Mouse (Mus musculus) intestine, postnatal 0 days (tissue): ENCODE measurements around the gene Nfix. TPM values are rescaled to one million over a fixed set of nuclear protein-coding genes. Genes with fewer than 3 reads are reported as not detected.

ENCODE experiments used
- ATAC-seq: fragments of 200-750 bp; cut with Nextera tagmentation; 2 replicates; pipeline ENCODE4 v1.8.0; 2017; ENCODE audit warnings: mild to moderate bottlenecking, moderate TSS enrichment, moderate library complexity
- H3K27ac ChIP-seq: fragments of 300-500 bp; sonication (generic); 2 replicates; pipeline ENCODE4 v1.5.1; 2014; ENCODE audit warnings: mild to moderate bottlenecking, low read depth, low read length, moderate library complexity
- H3K27me3 ChIP-seq: fragments of 300-500 bp; sonication (generic); replicated peaks from 2 replicates; pipeline ENCODE4 v1.6.1; 2014; ENCODE audit warnings: low read length, mixed read lengths; ENCODE audit not compliant: control insufficient read depth, insufficient read depth
- H3K36me3 ChIP-seq: fragments of 300-500 bp; sonication (generic); 2 replicates; pipeline ENCODE4 v1.6.1; 2014; ENCODE audit warnings: mild to moderate bottlenecking, moderate library complexity; ENCODE audit not compliant: control insufficient read depth, insufficient read depth
- H3K4me1 ChIP-seq: fragments of 300-500 bp; sonication (generic); replicated peaks from 2 replicates; pipeline ENCODE4 v1.6.1; 2014; ENCODE audit warnings: antibody characterized with exemption, low read length, mixed read lengths; ENCODE audit not compliant: control insufficient read depth, insufficient read depth
- H3K4me2 ChIP-seq: fragments of 300-500 bp; sonication (generic); replicated peaks from 2 replicates; pipeline ENCODE4 v1.6.1; 2014; ENCODE audit warnings: low read depth, mild to moderate bottlenecking, moderate library complexity
- H3K4me3 ChIP-seq: fragments of 300-500 bp; sonication (generic); 2 replicates; pipeline ENCODE4 v1.5.1; 2014; ENCODE audit warnings: low read depth, low read length
- H3K9ac ChIP-seq: fragments of 300-500 bp; sonication (generic); 2 replicates; pipeline ENCODE4 v1.6.1; 2014; ENCODE audit warnings: mild to moderate bottlenecking, low read depth, low read length
- H3K9me3 ChIP-seq: fragments of 300-500 bp; sonication (generic); 2 replicates; pipeline ENCODE4 v1.6.1; 2016; ENCODE audit warnings: mixed run types; ENCODE audit not compliant: control insufficient read depth
- CTCF ChIP-seq: sonication (generic); IDR thresholded peaks from 2 replicates; pipeline ENCODE4 v1.5.1; 2016; ENCODE audit warnings: low read depth, mild to moderate bottlenecking, control low read depth, antibody characterized with exemption, moderate library complexity
- WGBS: fragments of 180-500 bp; shearing (Covaris S2); extraction: QIAGEN DNeasy Blood & Tissue Kit; methylation state at CpG from one replicate; pipeline ENCODE4 v1.1.7; 2014; 5-methylcytosine and 5-hydroxymethylcytosine counted together
- polyA plus RNA-seq: library from polyadenylated mRNA; unstranded; fragments of >200 nt; fragmentation: Nextera tagmentation; extraction: Ambion mirVana; gene quantifications from 2 replicates; pipeline ENCODE4 v1.2.1, GENCODE M21; 2015

Gene Nfix
- polyA plus RNA-seq, 1 experiment from 2014 or later, result 12.0 TPM

GRCm38 (mm10) chr8:84837912-84838470 is 37.8 kb upstream of the Nfix start:
- H3K9me3 ChIP-seq, result no peaks in the 10 kb centered on the region
- ATAC-seq, result no peak
- no peaks in the 10 kb centered on the region for H3K4me1 ChIP-seq
- H3K27me3 ChIP-seq, result no peaks in the 10 kb centered on the region
- peaks cover 63% of the 10 kb centered on the region for H3K36me3 ChIP-seq
- no peak overlapping the region; the same call in 1 of the 2 replicates for H3K27ac ChIP-seq
- H3K9ac ChIP-seq, result no peak overlapping the region
- H3K4me3 ChIP-seq, result no peak overlapping the region
- 89% methylated on average over 15 of the region's 15 CpGs for WGBS
- no peak overlapping the region for H3K4me2 ChIP-seq
- TF ChIP-seq CTCF, result no peak

DNA sequence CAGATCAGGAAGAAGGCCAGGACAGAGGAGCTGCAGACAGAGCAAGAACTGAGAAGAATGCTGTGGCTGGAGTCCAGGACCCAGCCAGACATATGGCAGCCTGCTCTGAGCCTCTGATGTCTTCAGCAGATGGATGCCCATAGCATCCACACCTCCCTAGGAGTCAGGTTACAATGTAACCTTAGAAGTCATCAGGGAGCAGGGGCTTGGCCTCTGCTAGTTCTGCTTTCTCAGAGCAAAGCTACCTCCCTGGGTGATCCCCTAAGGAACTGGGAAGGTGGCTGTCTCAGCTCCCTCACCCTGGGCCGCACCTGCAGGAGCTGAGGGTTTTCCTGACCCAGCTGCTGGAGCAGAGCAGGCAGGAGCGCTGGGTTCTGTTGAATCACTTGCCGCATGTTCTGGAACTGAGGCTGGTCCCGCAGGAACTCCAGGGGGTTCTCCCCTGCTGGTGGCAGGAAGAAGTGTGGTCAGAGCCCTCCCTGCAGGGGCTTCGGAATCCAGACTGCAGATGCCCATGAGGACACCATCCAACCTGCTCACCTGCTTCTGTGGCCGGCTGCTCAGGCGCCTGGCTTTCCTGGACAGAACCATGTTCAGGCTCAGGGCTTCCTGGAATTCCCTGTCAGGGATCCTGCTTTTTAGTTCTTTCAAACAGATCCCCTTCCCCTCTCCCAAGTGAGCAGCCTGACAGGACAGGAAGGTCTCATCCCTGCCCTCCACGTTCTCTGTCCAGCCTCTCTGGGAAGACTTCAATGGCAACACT is 37.2 kb upstream of the Nfix start:
- no peak for ATAC-seq
- Histone ChIP-seq H3K9me3 (no peaks in the 10 kb centered on the region), H3K36me3 (peaks cover 56% of the 10 kb centered on the region), H3K4me2 (no peak overlapping the region), H3K27me3 (no peaks in the 10 kb centered on the region), H3K4me3 (no peak overlapping the region), H3K27ac (no peak overlapping the region; the same call in 1 of the 2 replicates), H3K4me1 (no peaks in the 10 kb centered on the region), H3K9ac (no peak overlapping the region)
- TF ChIP-seq CTCF, result no peak
- 59% methylated on average over 8 of the region's 8 CpGs for WGBS

GRCm38 (mm10) chr8:84834866-84835855 is 35.0 kb upstream of the Nfix start:
- no peak overlapping the region for H3K27ac ChIP-seq
- WGBS, result 55% methylated on average over 10 of the region's 10 CpGs
- H3K4me3 ChIP-seq, result no peak overlapping the region
- no peak overlapping the region for H3K4me2 ChIP-seq
- no peak for ATAC-seq
- H3K4me1 ChIP-seq, result no peaks in the 10 kb centered on the region
- peaks cover 47% of the 10 kb centered on the region for H3K36me3 ChIP-seq
- H3K9me3 ChIP-seq, result no peaks in the 10 kb centered on the region
- TF ChIP-seq CTCF, result no peak
- no peak overlapping the region for H3K9ac ChIP-seq
- H3K27me3 ChIP-seq, result no peaks in the 10 kb centered on the region

GRCm38 (mm10) chr8:84834002-84834865 is 34.1 kb upstream of the Nfix start:
- Histone ChIP-seq H3K36me3 (peaks cover 47% of the 10 kb centered on the region), H3K27ac (no peak overlapping the region), H3K9me3 (no peaks in the 10 kb centered on the region), H3K4me2 (no peak overlapping the region), H3K4me1 (no peaks in the 10 kb centered on the region), H3K9ac (no peak overlapping the region; the same call in 1 of the 2 replicates), H3K4me3 (no peak overlapping the region), H3K27me3 (no peaks in the 10 kb centered on the region)
- no peak for TF ChIP-seq CTCF
- WGBS, result 80% methylated on average over 19 of the region's 19 CpGs
- no peak for ATAC-seq

GRCm38 (mm10) chr8:84832759-84833742 is 32.9 kb upstream of the Nfix start:
- no peaks in the 10 kb centered on the region for H3K27me3 ChIP-seq
- no peak for ATAC-seq
- peak; percentile 49 for TF ChIP-seq CTCF
- peak overlapping the region; percentile 87 for H3K4me2 ChIP-seq
- peak overlapping the region; percentile 83 for H3K9ac ChIP-seq
- H3K27ac ChIP-seq, result no peak overlapping the region; the same call in 1 of the 2 replicates
- 40% methylated on average over 10 of the region's 10 CpGs for WGBS
- no peaks in the 10 kb centered on the region for H3K4me1 ChIP-seq
- no peaks in the 10 kb centered on the region for H3K9me3 ChIP-seq
- H3K4me3 ChIP-seq, result peak overlapping the region; percentile 93
- peaks cover 41% of the 10 kb centered on the region for H3K36me3 ChIP-seq
